Mouse (Mus musculus) bone marrow, adult 2 months (tissue): Measurements from ENCODE around the gene Arhgap21. TPM values are rescaled to one million over a fixed set of nuclear protein-coding genes. Genes with fewer than 3 reads are reported as not detected.
A peak's percentile ranks its signal among the peaks of the same experiment; 100 is the strongest.

Experiments used
- H3K27ac ChIP-seq: fragments of 200-500 bp; 2 replicates; pipeline ENCODE4 v1.5.1; 2012; ENCODE audit warnings: low read depth, mild to moderate bottlenecking, control low read depth, inconsistent platforms, low read length; ENCODE audit not compliant: control insufficient read depth, poor library complexity, insufficient read depth
- H3K4me1 ChIP-seq: fragments of 200-500 bp; 2 replicates; pipeline ENCODE4 v1.6.1; 2011; ENCODE audit warnings: low read length; ENCODE audit not compliant: control insufficient read depth, insufficient read depth
- H3K4me3 ChIP-seq: fragments of 200-500 bp; replicated peaks from 2 replicates; pipeline ENCODE3; 2011; ENCODE audit warnings: mild to moderate bottlenecking, low read depth, low read length, control low read depth; ENCODE audit not compliant: control insufficient read depth
- CTCF ChIP-seq: fragments of 200-500 bp; IDR thresholded peaks from 2 replicates; pipeline ENCODE4 v1.5.1; 2011; ENCODE audit warnings: low read length, control low read depth; ENCODE audit not compliant: control insufficient read depth, insufficient read depth
- POLR2A ChIP-seq: fragments of 200-500 bp; IDR thresholded peaks from 2 replicates; pipeline ENCODE4 v1.6.1; 2011; ENCODE audit warnings: low read depth, mild to moderate bottlenecking, control low read depth, low read length, borderline replicate concordance; ENCODE audit not compliant: control insufficient read depth
- WGBS: fragments of 180-500 bp; shearing (Covaris S2); methylation state at CpG from one replicate; pipeline ENCODE4 v1.1.7; 2018; 5-methylcytosine and 5-hydroxymethylcytosine counted together
- polyA plus RNA-seq: library from polyadenylated mRNA; stranded (reverse); fragments of >200 nt; gene quantifications from 2 replicates; pipeline ENCODE4 v1.2.4, GENCODE M21; 2011; ENCODE audit warnings: low replicate concordance; ENCODE audit not compliant: missing spikeins, insufficient read depth, insufficient read length

Gene Arhgap21
- 15.6 and 22.6 TPM in 2 replicates for polyA plus RNA-seq

DNA sequence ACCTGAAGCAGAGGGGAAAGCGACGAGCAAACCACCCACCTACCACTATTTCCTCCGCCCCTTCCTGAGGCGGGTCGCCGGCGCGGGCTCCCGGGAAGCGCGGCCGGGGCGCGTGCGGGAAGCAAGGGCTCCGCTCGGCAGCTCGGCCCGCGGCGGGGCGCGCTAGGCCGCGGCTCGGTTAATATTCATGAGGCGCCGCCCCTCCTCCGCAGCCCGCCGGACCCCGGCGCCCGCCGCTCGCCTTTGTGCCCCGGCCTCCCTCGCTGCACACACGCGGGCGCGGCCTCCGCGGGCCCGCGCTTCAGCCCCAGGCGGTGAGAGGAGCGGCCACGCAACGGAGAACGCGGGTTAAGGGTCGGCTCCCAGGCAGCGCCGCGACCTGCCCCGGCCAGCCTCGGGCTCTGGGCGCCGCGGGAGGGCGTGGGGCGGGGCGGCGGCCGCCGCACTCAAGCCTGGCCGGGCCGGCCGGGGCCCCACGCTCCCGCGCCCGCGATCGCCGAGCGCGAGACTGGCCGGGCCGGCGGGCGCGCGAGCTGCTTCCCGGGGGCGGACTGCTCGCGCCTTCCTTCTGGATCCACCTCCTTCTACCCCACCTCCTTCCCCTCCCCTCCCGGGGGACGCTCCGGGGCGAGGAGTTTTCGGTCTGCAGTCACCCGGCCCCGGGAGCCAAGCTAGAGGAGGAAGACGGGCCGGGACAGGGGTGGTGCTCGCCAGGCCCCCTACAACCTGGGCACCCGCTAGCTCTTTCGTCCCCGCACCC is at the start of gene Arhgap21:
Arhgap21 (minus strand) TSS at position 441 of the 760 bp plus-strand sequence.
- WGBS: under 1% methylated on average over 101 of the region's 102 CpGs
- peak within 1 kb of the TSS; percentile 62 for H3K4me3 ChIP-seq
- TF ChIP-seq POLR2A (no peak; the same call in 1 of the 2 replicates), CTCF (no peak)
- H3K27ac ChIP-seq: peak within 1 kb of the TSS; percentile 95
- no peaks in the 10 kb centered on the region for H3K4me1 ChIP-seq

- H3K4me1 ChIP-seq: no peaks in the 10 kb centered on the region
- whole genome bisulfite sequencing: 34% methylated on average over 7 of the region's 7 CpGs
- no peak for TF ChIP-seq CTCF
- no peak for TF ChIP-seq POLR2A
These were observed 47.9 kb upstream of the Arhgap21 start for GRCm38 (mm10) chr2:21016589-21016988.

GRCm38 (mm10) chr2:21010806-21011397 is 42.2 kb upstream of the Arhgap21 start:
- no peaks in the 10 kb centered on the region for H3K4me1 ChIP-seq
- 84% methylated on average over 11 of the region's 11 CpGs for WGBS
- TF ChIP-seq POLR2A: no peak
- TF ChIP-seq CTCF: no peak
- no peak overlapping the region for H3K27ac ChIP-seq
- no peak overlapping the region for H3K4me3 ChIP-seq

More at GRCm38 (mm10) chr2:21016589-21016988, 47.9 kb upstream of the Arhgap21 start:
- H3K27ac ChIP-seq: no peak overlapping the region
- H3K4me3 ChIP-seq: no peak overlapping the region

DNA sequence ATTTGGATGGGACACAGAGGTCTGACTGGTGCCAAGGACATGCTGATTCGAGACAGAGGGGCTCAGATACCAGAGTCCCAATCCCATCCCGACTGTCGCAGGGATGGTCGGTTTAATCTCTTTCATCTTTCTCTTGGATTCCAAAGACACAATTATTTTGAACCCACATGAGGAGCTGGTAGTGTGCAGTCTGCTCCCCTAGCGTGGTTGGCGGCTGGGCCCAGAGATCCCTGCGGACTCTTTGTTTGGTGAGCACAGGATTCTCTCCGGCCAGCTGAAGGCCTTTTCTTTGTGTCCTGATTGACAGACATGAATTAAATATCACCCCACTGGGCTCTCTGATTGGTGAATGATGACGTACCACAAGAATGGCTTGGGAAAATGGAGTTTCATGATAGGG is 41.5 kb upstream of the Arhgap21 start:
- Histone ChIP-seq H3K4me1 (no peaks in the 10 kb centered on the region), H3K27ac (no peak overlapping the region), H3K4me3 (no peak overlapping the region)
- WGBS: 83% methylated on average over 9 of the region's 9 CpGs
- no peak for TF ChIP-seq POLR2A
- no peak for TF ChIP-seq CTCF

DNA sequence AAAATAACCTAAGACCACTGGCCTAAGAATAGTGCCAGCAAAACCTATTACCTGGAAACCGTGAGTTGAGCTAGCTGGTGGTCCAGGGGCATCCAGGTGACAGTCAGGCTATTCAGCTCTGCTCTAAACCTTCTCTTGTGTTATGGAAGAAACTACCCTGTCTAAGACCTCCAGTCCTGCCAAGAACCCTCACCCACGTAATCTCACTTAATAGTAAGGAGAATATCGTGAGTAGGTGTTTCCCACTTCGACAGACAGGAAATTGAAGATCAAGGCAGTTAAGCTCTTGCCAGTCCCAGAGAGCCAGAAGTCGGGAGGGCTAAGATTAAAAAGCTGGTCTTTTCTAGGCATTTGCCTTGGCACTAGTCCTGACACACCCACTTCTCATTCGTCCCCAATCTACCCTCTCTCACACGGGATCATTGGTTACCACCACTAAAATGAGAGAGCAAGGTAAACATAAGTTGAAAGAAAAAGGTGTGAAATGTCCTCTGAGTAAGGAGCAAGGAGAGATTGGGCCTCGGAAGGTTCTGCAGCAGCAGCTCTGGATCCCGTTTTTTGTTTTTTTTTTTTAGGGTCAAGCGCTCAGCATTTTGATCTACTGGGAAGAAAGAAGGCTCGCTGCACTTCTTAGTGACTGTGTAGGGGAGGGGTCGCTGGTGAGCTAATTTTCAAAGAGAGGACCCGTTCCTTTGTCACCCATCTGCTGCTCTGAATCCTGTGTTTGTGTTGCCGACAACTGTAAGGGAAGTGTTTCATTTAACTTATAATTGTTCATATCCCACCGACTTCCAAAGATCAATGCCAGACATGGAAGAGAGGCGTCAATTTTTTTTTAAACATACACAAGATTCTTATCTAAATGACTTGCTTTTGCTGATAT is 40.8 kb upstream of the Arhgap21 start:
- TF ChIP-seq POLR2A: no peak
- TF ChIP-seq CTCF: no peak
- WGBS: 59% methylated on average over 16 of the region's 16 CpGs
- no peak overlapping the region for H3K27ac ChIP-seq
- no peak overlapping the region for H3K4me3 ChIP-seq
- H3K4me1 ChIP-seq: no peaks in the 10 kb centered on the region

- TF ChIP-seq CTCF (no peak), POLR2A (no peak)
- no peaks in the 10 kb centered on the region for H3K4me1 ChIP-seq
- no peak overlapping the region for H3K4me3 ChIP-seq
- no peak overlapping the region for H3K27ac ChIP-seq
- WGBS: 83% methylated on average over 8 of the region's 8 CpGs
These were observed 33.9 kb upstream of the Arhgap21 start for GRCm38 (mm10) chr2:21002538-21002937.

GRCm38 (mm10) chr2:21001156-21001555 is 32.5 kb upstream of the Arhgap21 start:
- Histone ChIP-seq H3K4me1 (no peaks in the 10 kb centered on the region), H3K4me3 (no peak overlapping the region), H3K27ac (no peak overlapping the region)
- no peak for TF ChIP-seq POLR2A
- no peak for TF ChIP-seq CTCF
- WGBS: 78% methylated on average over 5 of the region's 5 CpGs

- no peaks in the 10 kb centered on the region for H3K4me1 ChIP-seq
- 79% methylated on average over 2 of the region's 2 CpGs for WGBS
- TF ChIP-seq POLR2A: no peak
- no peak for TF ChIP-seq CTCF
- H3K4me3 ChIP-seq: no peak overlapping the region
- no peak overlapping the region for H3K27ac ChIP-seq
These were observed 26.9 kb upstream of the Arhgap21 start for GRCm38 (mm10) chr2:20995547-20995946.
